Mouse (Mus musculus) macrophage (primary cell): Measurements from ENCODE around the gene Surf1. TPM values are rescaled to one million over a fixed set of nuclear protein-coding genes. Genes with fewer than 3 reads are reported as not detected.

Experiments used
- H3K27ac ChIP-seq: fragments of 350-480 bp; formaldehyde crosslinking; 2 replicates; pipeline ENCODE4 v1.9.0; 2021
- H3K36me3 ChIP-seq: fragments of 350-480 bp; formaldehyde crosslinking; 2 replicates; pipeline ENCODE4 v1.9.0; 2021; ENCODE audit errors: inconsistent target
- H3K4me3 ChIP-seq: fragments of 350-480 bp; formaldehyde crosslinking; 2 replicates; pipeline ENCODE4 v1.9.0; 2021; ENCODE audit errors: inconsistent target
- H3K79me2 ChIP-seq: fragments of 350-480 bp; formaldehyde crosslinking; 2 replicates; pipeline ENCODE4 v1.9.0; 2021; ENCODE audit errors: inconsistent target
- WGBS: methylation state at CpG from one replicate; pipeline ENCODE4 v1.1.7; 2026; ENCODE audit warnings: inconsistent platforms; ENCODE audit not compliant: missing documents; 5-methylcytosine and 5-hydroxymethylcytosine counted together
- polyA plus RNA-seq: library from polyadenylated mRNA; stranded (reverse); fragments of 250-400 nt; gene quantifications from 3 replicates; pipeline ENCODE4 v1.2.4, GENCODE M21; 2018; ENCODE audit warnings: inconsistent platforms

Surf1 gene
- polyA plus RNA-seq, 1 experiment from 2014 or later, result 55.2 TPM

DNA sequence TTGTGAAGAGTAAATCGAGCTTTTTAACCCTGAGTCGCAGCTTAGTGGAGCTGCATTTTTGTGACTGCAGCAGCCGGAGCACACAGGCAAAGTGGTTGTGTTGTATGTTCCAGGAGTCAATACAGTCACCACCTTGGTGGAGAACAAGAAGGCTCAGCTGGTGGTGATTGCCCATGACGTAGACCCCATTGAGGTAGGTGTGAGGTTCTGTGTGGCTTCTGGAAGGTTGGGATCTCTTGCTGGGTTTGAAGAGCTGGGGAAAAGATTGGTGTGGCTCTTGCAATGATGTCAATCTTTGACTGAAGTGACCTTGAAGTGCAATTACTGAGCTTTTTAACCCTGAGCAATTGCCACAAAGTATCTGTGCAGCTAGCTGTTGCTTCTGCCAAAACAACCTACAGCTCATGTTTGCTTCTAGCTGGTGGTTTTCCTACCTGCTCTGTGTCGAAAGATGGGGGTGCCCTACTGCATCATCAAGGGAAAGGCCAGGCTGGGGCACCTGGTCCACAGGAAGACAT lies 4.0 kb downstream of the Surf1 start:
- Histone ChIP-seq H3K4me3 (peak overlapping the region; percentile 90; the same call in 1 of the 2 replicates), H3K79me2 (peaks cover 89% of the 10 kb centered on the region), H3K36me3 (peaks cover 25% of the 10 kb centered on the region; the same call in 1 of the 2 replicates), H3K27ac (no peak overlapping the region)
- WGBS, result 84% methylated on average over 4 of the region's 5 CpGs

DNA sequence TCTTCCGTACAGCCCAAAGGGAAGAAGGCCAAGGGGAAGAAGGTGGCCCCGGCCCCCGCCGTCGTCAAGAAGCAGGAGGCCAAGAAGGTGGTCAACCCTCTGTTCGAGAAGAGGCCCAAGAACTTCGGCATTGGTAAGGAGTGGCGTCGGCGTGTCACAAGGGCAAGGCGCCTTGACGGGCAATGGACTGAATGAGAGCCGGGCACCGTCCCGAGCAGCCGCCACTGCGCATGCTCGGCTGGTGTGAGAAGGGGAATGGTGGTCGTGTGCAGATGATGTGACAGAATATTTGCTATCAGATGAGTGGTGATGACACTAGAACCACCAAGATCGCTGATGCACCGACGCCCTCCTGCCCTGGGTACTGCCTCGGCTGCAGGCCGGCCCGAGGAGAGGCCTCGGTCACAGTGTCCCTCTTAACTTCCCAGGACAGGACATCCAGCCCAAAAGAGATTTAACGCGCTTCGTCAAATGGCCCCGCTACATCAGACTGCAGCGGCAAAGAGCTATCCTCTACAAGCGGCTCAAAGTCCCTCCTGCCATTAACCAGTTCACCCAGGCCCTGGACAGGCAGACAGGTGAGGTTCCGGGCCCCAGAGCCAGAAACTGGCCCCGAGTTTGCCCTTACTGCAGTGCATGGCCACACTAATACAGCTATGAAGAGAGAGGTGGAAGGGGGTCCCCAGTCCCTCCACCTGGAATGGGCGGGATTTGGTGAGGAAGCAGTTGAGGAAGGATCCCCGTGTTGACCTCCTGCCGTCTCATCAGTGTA lies 5.2 kb downstream of the Surf1 start:
- peaks cover 94% of the 10 kb centered on the region for H3K79me2 ChIP-seq
- WGBS, result under 1% methylated on average over 30 of the region's 37 CpGs
- peaks cover 25% of the 10 kb centered on the region; the same call in 1 of the 2 replicates for H3K36me3 ChIP-seq
- peak overlapping the region; percentile 90 for H3K4me3 ChIP-seq
- H3K27ac ChIP-seq, result peak overlapping the region; percentile 60

DNA sequence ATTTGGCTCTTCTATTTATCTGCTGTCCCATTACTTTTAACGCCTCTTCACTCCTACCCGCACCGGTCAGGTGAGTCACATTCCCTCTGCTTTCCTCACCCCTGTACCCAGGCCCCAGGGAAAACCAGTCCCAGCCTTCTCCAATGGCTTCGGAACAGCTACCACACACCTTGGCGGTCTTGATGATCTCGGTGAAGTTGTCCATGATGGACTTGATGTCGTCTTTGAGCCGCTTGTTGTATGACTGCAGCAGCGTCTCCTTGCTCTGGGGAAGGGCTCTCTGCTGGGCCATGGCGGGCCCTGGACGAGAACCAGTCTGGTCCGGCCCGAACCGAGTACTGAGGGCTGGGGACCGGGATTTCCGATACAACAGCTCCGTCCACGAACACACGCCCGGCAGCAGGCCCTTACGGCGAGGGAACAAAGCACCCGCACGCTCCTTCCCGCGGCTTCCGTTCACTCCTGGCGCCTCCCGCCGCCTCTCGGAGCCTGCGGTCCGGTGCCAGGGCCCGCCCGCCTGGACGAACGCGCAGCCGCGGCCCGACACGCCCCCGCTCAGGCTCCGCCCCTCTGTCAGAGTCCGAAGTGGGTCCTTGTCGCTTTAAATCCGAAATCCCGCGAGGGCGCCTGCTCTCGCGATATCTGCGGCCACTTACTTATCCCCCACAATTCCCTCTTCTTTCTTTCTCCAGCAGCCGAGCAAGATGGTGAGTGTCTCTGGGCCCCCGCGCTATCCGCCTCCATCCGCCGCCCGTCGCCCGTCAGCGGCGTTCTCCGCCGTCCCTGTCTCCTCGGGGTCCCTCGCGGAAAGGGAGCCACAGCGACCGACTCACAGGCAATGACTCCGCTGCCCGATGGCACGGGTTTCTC lies 6.0 kb downstream of the Surf1 start, which contains the start of the genes Med22 and Rpl7a:
Gene Med22 (minus strand): TSS at position 554 of the 870 bp plus-strand sequence.
Gene Rpl7a (plus strand): TSS at position 641 of the 870 bp plus-strand sequence.
- peak within 1 kb of the TSS; percentile 90 for H3K4me3 ChIP-seq
- H3K27ac ChIP-seq, result peak within 1 kb of the TSS; percentile 60
- H3K36me3 ChIP-seq, result peaks cover 31% of the 10 kb centered on the region; the same call in 1 of the 2 replicates
- 2% methylated on average over 66 of the region's 74 CpGs for WGBS
- peaks cover 95% of the 10 kb centered on the region for H3K79me2 ChIP-seq

DNA sequence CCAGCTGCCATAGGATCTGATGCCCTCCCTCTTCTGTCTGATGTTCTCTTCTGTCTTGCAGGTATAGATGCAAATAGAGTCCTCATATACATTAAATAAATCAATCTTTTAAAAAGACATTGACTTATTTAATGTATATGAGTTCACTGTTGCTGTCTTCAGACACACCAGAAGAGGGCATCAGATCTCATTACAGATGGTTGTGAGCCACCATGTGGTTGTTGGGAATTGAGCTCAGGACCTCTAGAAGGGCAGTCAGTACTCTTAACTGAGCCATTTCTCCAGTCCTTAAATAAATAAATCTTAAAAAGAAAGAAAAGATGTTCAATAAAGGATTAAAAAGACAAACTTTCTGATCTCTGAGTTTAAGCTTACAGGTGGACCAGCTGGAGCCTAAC lies 6.9 kb downstream of the Surf1 start:
- Histone ChIP-seq H3K4me3 (peak overlapping the region; percentile 84), H3K27ac (peak overlapping the region; percentile 60), H3K36me3 (peaks cover 36% of the 10 kb centered on the region; the same call in 1 of the 2 replicates)

DNA sequence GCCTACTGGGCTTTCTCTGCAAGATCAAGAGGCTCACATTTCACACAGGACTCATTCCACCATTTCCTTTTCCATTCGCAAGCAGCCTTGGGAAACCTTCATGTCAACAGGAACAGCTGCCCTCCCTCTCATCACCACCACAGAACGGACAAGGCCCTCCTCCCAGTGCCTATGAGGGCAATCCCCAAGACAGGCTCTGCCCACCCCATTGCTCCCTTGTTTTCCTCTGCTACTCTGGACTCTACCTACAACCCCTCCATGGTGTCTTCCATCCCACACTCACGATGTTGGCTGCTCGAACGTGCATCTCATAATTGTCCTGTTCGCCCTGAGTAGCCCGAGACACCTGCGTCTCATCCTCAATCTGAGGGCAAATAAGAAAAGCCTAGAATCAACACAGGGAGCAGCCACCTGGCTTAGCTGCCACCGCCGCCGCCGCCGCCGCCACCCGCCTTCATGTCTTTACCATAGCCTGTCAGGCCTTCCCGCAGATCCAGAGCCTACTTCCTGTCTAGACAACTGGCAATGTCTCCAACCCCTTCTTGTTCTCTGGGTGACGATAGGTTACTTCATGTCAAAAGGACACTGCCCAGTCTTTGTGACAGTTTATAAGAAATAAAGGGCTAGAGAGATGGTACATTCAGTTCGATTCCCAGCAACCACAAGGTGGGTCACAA lies 7.5 kb downstream of the Surf1 start:
- peaks cover 34% of the 10 kb centered on the region; the same call in 1 of the 2 replicates for H3K36me3 ChIP-seq
- WGBS, result 83% methylated on average over 17 of the region's 18 CpGs
- H3K27ac ChIP-seq, result no peak overlapping the region
- peaks cover 95% of the 10 kb centered on the region for H3K79me2 ChIP-seq
- peak overlapping the region; percentile 84 for H3K4me3 ChIP-seq

More for the DNA sequence above, 6.9 kb downstream of the Surf1 start:
- peaks cover 95% of the 10 kb centered on the region for H3K79me2 ChIP-seq

DNA sequence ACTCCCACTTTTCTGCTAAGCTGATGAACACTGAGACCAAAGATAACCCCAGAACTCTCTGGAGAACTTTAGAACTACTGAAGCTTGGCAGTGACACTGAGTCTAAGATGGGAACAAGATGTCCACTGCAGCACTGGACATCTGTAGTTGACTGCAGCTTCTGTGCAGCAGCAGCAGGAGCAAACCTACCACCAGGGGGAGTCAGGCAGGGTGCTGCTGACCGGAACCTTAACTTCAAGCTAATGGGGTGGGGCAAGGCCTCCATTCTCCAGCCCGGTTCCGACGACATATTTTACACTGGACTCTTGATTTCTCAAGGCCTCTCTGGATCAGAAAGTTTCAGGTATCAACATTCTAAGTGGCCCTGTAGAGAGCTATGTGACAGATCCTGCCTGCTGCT lies 9.2 kb downstream of the Surf1 start:
- no peak overlapping the region for H3K27ac ChIP-seq
- no peak overlapping the region for H3K4me3 ChIP-seq
- 32% methylated on average over 4 of the region's 4 CpGs for WGBS
- peaks cover 93% of the 10 kb centered on the region for H3K79me2 ChIP-seq
- H3K36me3 ChIP-seq, result peaks cover 19% of the 10 kb centered on the region; the same call in 1 of the 2 replicates

DNA sequence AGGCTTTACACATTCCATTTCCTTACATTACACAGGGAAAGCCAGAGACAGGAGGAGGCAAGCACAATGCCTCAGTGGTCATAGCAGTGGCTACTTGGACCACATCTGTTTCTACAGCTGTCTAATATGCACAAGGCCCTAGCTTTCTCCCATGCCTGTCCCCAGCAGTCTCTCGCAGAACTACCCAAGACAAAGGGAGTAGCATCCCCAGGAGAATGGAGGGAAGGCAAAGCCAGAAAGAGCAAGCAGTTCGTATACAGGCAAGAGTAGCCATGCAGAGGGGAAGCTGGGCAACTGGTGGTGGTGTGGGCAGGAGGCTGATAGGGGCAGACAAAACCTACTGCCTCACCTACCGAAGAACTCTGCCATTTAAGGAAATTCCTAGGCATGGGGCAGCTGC lies 9.9 kb downstream of the Surf1 start:
- 98% methylated on average over 3 of the region's 3 CpGs for WGBS
- Histone ChIP-seq H3K27ac (no peak overlapping the region), H3K79me2 (peaks cover 93% of the 10 kb centered on the region), H3K36me3 (peaks cover 19% of the 10 kb centered on the region; the same call in 1 of the 2 replicates), H3K4me3 (no peak overlapping the region)

DNA sequence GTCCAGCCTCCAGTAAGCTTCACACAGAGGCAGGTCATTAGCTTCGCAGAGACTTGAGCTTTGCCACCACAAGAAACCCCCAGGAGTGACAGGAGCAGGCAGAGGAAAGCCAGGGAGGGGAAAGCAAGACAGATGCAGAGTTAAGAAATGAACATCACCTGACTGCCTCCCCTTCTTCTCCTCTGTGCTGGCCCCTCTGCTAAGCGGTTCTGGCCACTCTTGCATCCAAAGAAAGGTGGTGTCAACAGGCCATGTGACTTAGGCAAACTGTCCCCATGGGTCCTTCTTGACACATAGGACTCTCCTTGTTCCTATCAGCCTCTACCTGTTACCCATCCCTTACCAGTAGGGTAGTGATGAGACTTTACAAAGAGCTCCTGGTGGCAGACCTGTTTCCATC lies 10.4 kb downstream of the Surf1 start:
- Histone ChIP-seq H3K27ac (no peak overlapping the region), H3K4me3 (no peak overlapping the region), H3K36me3 (peaks cover 19% of the 10 kb centered on the region; the same call in 1 of the 2 replicates), H3K79me2 (peaks cover 93% of the 10 kb centered on the region)
- 89% methylated on average over 2 of the region's 2 CpGs for WGBS

DNA sequence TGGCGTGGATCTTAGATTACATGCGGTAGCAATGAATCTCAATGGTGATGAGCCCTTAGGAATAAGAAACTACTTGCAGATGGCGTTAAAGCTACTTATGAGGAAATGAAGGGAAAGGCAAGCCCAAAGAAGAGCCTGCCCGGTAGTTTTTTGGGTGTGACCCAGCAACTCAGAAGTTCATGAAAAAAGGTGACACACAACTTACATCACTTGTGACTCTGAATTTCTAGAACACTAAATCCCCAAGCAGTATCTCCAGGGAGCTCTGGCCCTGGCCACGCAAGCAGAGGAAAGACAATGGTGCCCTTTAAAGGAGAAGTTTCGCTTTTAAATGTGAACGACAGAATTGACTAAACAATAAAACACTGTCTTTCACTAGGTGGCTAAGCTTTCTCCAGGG lies 13.0 kb downstream of the Surf1 start:
- Histone ChIP-seq H3K27ac (peak overlapping the region; percentile 71), H3K36me3 (peaks cover 39% of the 10 kb centered on the region)
- 5% methylated on average over 7 of the region's 7 CpGs for WGBS

DNA sequence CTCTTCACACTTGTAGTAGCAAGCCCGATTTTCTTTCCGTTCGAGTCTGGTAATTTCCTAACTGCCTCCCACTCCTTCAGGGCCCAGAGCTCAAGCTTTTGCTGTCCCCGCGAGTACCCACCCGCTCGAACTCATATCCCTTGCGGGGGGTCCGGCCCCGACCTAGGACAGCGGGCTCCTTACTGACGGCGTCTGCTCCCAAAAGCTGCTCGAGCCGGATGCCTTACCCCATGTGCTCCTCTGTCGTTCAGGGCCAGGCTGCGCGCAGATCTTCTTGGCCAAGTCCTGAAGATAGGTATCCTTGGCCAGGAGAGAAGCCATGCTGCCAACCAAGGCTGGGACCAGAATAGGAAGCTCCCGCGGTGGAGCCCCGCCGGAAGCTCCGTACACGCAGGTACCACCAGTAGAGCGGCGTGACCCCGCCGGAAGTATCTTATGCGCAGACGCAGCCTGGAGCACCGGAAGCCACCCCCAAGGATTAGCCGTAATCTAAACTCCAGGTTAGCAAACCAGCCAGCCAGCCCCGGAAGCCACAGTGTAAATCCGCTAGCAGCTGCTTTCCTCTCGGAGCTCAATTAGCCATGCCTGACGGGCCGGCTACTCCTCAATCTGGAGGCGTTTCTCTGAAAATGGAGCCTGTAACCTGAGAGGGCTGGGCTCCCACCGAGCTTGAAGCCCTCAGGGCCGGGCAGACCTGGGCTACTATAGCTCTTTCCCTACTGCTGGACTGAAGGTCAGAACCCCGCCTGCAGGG lies 13.7 kb downstream of the Surf1 start, which contains the start of gene Surf6:
Gene Surf6 (minus strand): TSS at position 413 of the 754 bp plus-strand sequence.
- Histone ChIP-seq H3K36me3 (peaks cover 41% of the 10 kb centered on the region), H3K79me2 (peaks cover 79% of the 10 kb centered on the region), H3K4me3 (peak within 1 kb of the TSS; percentile 91), H3K27ac (peak within 1 kb of the TSS; percentile 71)
- 2% methylated on average over 41 of the region's 41 CpGs for WGBS

More for the DNA sequence above, 13.0 kb downstream of the Surf1 start:
- Histone ChIP-seq H3K79me2 (peaks cover 85% of the 10 kb centered on the region), H3K4me3 (peak overlapping the region; percentile 91)

DNA sequence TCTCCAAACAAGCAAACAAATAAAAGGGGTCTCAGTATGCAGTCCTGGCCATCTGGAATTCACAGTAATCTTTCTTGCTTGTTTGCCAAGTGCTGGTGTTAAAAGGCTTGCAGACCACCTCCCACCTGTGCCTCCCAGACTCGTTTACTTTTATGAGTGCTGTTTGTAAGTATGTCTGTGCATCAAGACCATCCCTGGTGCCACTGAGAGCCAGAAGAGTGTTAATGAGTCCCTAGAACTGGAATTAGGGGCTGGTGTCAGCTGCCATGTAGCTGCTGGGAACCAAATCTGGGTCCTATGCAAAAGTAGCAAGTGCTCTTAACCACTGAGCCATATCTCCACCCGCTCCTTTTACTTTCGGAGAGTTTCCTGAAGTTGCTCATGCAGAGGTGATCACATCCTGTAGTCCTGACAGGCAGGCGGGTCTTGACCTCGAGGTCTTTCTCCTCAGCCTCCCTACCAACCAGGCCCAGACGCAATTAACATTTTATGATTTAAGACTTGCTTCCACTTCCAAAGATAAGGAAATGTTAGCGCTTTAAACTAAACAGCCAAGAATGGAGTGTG lies 14.4 kb downstream of the Surf1 start:
- 6% methylated on average over 7 of the region's 7 CpGs for WGBS
- H3K36me3 ChIP-seq, result peaks cover 44% of the 10 kb centered on the region
- peaks cover 71% of the 10 kb centered on the region for H3K79me2 ChIP-seq
- peak overlapping the region; percentile 91 for H3K4me3 ChIP-seq
- peak overlapping the region; percentile 71 for H3K27ac ChIP-seq

DNA sequence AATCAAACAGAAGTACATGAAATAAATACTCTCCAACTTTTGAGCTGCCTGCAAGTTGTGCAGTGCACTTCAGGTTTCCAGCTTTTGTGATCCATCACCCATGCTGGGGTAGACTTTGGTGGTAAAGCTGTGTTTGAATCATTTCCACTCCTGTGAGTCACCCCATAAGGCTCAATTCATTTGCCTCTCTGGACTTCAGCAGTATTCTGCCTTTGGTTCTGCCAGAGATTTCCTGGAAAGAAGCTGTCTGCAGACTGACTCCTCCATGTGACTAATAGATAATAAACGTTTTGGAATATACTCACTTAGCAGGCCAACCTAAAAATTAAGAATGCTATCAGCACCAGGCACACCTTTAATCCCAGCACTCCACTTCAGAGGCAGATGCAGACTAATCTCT lies 15.6 kb downstream of the Surf1 start:
- H3K27ac ChIP-seq, result no peak overlapping the region
- H3K36me3 ChIP-seq, result peaks cover 51% of the 10 kb centered on the region
- peaks cover 59% of the 10 kb centered on the region for H3K79me2 ChIP-seq
- H3K4me3 ChIP-seq, result no peak overlapping the region
- 60% methylated on average over 1 of the region's 1 CpGs for WGBS

DNA sequence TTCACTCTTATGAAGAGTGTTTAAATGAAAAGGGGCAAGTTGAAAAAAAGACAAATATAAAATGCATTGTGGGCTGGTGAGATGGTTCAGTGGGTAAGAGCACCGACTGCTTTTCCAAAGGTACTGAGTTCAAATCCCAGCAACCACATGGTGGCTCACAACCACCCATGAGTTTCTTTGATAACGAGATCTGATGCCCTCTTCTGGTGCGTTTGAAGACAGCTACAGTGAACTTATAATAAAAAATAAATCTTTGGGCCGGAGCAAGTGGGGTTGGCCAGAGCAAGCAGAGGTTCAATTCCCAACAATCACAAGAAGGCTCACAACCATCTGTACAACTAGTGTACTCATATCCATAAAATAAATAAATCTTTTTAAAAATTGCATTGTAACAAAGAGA lies 20.4 kb downstream of the Surf1 start:
- Histone ChIP-seq H3K36me3 (peaks cover 82% of the 10 kb centered on the region), H3K27ac (no peak overlapping the region)
- 88% methylated on average over 4 of the region's 4 CpGs for WGBS

More for the DNA sequence above, 20.4 kb downstream of the Surf1 start:
- peaks cover 13% of the 10 kb centered on the region for H3K79me2 ChIP-seq
- no peak overlapping the region for H3K4me3 ChIP-seq
